Mouse (Mus musculus): Measurements from ENCODE around the gene Vmn1r220. TPM values are rescaled to one million over a fixed set of nuclear protein-coding genes. Genes with fewer than 3 reads are reported as not detected.
"Not testable (repeated sequence)": the region's sequence is repeated elsewhere in the genome, so short reads cannot be mapped to it uniquely, and the experiment has no call there.

Gene Vmn1r220
- not detected for total RNA-seq (2021)
- long read RNA-seq, result 0 reads

- DNase-seq (ENCODE audit: low spot score in 2 of 2), result no peak
Measured at GRCm38 (mm10) chr13:23187875-23188274, at the start of gene Vmn1r220. Gene Vmn1r220 (minus strand): TSS chr13:23187975.

- not testable (repeated sequence) for DNase-seq (ENCODE audit: low spot score in 2 of 2)
Measured at GRCm38 (mm10) chr13:23235847-23236246, 48.1 kb upstream of the Vmn1r220 start, which contains the start of gene Vmn1r222. Gene Vmn1r222 (minus strand): TSS chr13:23235947.

- not testable (repeated sequence) for DNase-seq (ENCODE audit: low spot score in 2 of 2)
Measured at GRCm38 (mm10) chr13:23213827-23214226, 26.1 kb upstream of the Vmn1r220 start, which contains the start of gene Vmn1r221. Gene Vmn1r221 (plus strand): TSS chr13:23214127.

DNA sequence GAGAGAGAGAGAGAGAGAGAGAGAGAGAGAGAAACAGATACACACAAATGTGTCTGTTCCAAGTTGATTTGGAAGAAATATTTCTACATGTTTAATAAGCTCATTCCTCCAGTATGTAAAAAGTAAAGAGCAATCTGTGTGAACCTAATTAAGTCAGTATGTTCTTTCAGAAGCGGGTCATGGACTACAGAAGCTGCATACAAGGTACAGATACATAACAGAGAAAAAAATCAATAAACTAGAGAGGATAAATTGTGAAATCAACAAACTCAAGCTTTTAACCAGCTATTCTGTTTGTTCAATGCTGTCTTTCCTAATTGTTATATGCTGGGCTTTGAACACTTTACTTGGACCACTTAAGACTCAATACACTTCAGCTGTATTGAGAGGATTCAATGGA lies 16.1 kb upstream of the Vmn1r220 start:
- not testable (repeated sequence) for DNase-seq (ENCODE audit: low spot score in 2 of 2)

GRCm38 (mm10) chr13:23166471-23166870 lies 21.3 kb downstream of the Vmn1r220 start:
- not testable (repeated sequence) for DNase-seq (ENCODE audit: low spot score in 2 of 2)

DNA sequence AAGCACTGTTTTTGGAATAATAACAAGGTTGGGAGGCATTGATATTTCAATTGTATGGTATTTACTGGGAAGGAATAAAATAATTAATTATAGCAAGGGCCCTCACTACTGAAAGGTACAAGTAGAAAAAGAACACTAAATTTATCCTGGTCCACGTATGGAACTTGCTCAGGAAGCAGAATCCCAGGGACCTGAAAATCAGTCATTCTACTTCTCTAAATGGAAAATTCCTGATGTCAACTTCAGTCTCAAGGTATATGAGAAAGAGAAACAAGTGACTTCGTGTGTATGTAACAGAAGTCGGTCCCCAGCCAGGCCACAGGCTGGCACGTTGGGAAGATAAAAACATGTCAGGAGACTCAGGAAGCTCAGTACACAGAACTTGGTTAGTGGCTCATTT lies 28.8 kb downstream of the Vmn1r220 start, which contains the start of gene Vmn1r219:
Gene Vmn1r219, plus strand, starts transcription at position 301 of the 400 bp plus-strand sequence.
- DNase-seq (ENCODE audit: low spot score in 2 of 2), result no peak

DNA sequence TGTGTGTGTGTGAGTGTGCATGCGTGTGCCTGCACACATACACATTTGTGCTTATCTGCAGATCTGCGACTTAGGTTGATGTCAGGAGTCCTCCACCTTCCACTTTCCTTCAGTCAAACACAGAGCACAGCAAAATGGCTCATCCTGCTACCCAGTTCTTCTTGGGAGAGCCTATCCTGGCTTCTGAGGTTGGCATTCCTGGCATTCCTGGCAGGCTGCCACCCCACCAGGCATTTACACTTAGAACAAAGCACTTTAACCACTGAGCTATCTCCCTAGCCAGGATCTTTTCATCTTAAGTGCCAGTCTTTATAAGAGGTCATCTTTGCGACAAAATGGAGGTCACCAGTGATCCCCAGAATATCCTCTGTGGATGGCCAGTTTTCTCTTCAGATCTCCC lies 29.9 kb downstream of the Vmn1r220 start:
- no peak for DNase-seq (ENCODE audit: low spot score in 2 of 2)

GRCm38 (mm10) chr13:23138880-23139279 lies 48.9 kb downstream of the Vmn1r220 start:
- DNase-seq (ENCODE audit: low spot score in 2 of 2), result peak; percentile 5 to 28

DNA sequence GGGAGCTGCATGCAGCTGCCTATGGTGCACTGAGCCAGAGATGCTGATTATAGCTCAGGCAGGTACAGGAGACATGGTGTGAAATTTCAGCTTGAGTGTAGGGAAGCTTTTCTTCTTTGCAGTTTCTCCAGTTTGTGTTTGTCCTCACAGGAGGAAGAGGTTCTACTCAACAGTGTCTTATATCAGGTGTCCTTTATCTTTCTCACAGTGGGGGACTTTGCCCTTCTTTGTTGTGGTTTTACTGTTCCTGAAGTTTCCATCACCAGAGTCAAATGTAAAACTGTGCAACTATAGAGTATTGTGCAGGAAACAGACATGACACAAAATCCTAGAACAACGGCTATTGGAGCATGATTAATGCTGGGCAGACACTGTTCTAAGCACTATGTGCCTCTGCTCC lies 54.3 kb downstream of the Vmn1r220 start:
- DNase-seq (ENCODE audit: low spot score in 2 of 2), result no peak

DNA sequence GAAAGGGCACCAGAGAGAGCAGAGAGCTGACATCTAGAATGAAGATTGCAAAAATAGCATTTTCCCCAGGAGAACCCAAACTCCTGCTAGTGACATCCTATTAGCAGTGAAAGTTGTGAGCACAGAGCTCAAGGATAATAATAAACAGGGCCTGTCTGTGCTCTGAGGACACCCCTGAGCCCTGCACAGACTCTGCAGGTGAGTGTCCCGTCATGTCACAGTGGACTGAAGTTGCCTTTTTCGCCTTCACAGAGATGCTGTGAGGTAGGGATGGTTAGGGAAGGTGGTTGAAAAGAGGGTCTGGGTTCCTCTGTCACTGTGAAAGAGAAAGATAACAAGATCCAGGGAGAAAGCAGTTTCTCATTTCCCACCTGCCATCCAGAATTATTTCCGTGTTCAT lies 54.7 kb downstream of the Vmn1r220 start, which contains the start of gene Vmn1r218:
Gene Vmn1r218, plus strand, starts transcription at position 57 of the 400 bp plus-strand sequence.
- DNase-seq (ENCODE audit: low spot score in 2 of 2), result no peak

Other genes with a start within 250 kb of the Vmn1r220 start
- not detected for gene Vmn1r213, start 180.3 kb downstream of the Vmn1r220 start, total RNA-seq (2021)
- gene Vmn1r214, start 157.6 kb downstream of the Vmn1r220 start, total RNA-seq (2021), result not detected
- gene Vmn1r215, start 120.0 kb downstream of the Vmn1r220 start, total RNA-seq (2021), result not detected
- gene Vmn1r217, start 69.7 kb downstream of the Vmn1r220 start, total RNA-seq (2021), result not detected
- not detected for gene Vmn1r218, start 54.8 kb downstream of the Vmn1r220 start, total RNA-seq (2021)
- not detected for gene Vmn1r219, start 28.7 kb downstream of the Vmn1r220 start, total RNA-seq (2021)
- gene Vmn1r221, start 26.2 kb upstream of the Vmn1r220 start, total RNA-seq (2021), result not detected
- gene Vmn1r222, start 48.0 kb upstream of the Vmn1r220 start, total RNA-seq (2021), result not detected
- not detected for gene Vmn1r223, start 59.2 kb upstream of the Vmn1r220 start, total RNA-seq (2021)
- gene Zfp322a, start 181.2 kb upstream of the Vmn1r220 start, total RNA-seq (2021), result 10 to 100 TPM; 30.8 to 31.6 TPM
- 1 to 10 TPM; 8.8 to 9.5 TPM for gene Abt1, start 235.9 kb upstream of the Vmn1r220 start, total RNA-seq (2021)

All from layer of hippocampus, adult 18-20 months (tissue).